Mouse (Mus musculus): ENCODE data around the gene Rabgap1l. TPM values are rescaled to one million over a fixed set of nuclear protein-coding genes. Genes with fewer than 3 reads are reported as not detected.

The Rabgap1l gene
- total RNA-seq, 2 experiments from 2014 or later, result 194 to 203 TPM

GRCm38 (mm10) chr1:160330828-160331227 lies 462.2 kb downstream of the Rabgap1l start:
- intact Hi-C loops (cut with DNase I), result no loop called here
- no peak for DNase-seq

- DNase-seq, result no peak
- intact Hi-C loops (cut with DNase I), result no loop called here
These were observed 462.8 kb downstream of the Rabgap1l start for GRCm38 (mm10) chr1:160330222-160330621.

- intact Hi-C loops (cut with DNase I), result no loop called here
- no peak for DNase-seq
These were observed 463.2 kb downstream of the Rabgap1l start for GRCm38 (mm10) chr1:160329788-160330187.

DNA sequence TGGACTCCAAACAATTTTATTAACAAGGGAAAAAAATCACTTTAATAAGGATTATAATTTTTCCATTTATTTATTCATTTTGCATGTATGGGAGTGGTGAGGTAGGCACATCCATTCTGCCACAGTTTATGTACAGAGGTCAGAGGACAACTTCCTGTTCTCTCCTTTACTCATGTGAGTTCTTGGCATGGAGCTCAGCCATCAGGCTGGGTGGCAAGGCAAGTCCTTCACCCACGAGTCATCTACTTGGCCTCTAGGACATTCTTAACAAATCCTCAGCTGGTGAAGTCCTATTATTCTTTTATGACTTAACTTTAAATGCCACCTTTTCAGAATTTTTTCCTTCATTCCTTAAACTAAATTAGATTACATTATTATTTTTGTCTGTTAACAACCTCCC lies 465.5 kb downstream of the Rabgap1l start:
- no peak for DNase-seq
- intact Hi-C loops (cut with DNase I), result no loop called here

- no peak for DNase-seq
- intact Hi-C loops (cut with DNase I), result no loop called here
These were observed 467.5 kb downstream of the Rabgap1l start for GRCm38 (mm10) chr1:160325542-160325941.

- intact Hi-C loops (cut with DNase I), result no loop called here
- no peak for DNase-seq
These were observed 472.3 kb downstream of the Rabgap1l start for GRCm38 (mm10) chr1:160320690-160321089.

DNA sequence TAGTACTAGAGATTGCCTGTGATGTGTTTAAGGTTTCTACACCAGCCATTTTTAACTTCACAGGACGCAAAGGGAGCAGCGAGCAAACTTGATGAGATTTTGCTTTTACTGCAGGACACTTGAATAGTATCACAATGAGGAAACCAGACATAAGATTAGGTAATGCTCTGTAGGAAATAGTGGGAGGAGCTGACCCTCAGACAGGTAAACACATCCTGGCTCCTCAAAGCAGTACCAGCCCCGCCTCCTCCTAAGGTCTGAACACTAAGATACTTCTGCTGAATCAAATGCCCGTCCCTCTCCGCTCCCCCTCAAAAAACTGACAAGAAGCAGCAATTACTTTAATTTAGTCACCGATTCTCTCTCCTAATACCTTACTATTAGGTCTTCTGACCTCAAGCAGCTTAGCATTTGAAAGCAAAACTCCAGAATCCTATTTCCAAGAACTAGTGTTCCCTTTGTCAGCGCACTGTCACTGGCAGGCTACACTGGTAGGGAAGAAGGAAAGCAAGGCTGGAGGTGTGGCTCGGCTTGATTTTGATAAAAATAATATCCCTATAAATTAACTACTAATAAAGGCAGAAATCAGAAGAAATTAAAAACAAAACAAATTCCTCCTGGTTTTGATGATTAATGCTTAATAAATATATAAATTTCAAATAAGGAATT lies 474.8 kb downstream of the Rabgap1l start:
- intact Hi-C loops (cut with DNase I), result no loop called here
- no peak for DNase-seq

GRCm38 (mm10) chr1:160316239-160316638 lies 476.8 kb downstream of the Rabgap1l start:
- intact Hi-C loops (cut with DNase I), result no loop called here
- no peak for DNase-seq

DNA sequence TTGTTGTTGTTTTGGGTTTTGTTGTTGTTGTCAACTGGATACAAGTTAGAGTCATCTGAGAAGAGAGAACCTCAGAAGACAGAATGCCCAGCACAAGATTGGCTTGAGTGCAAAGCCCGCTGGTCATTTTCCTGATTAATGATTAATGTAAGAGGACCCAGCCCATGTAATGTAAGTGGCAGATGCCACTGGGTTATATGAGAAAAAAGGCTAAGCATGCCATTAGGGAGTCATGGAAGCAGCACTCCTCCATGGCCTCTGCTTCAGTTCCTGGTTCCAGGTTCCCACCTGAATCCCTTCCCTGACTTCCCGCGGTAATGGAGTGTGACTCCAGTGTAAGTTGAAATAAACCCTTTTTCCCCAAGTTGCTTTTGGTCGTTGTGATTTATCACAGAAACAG lies 480.4 kb downstream of the Rabgap1l start:
- intact Hi-C loops (cut with DNase I), result no loop called here
- DNase-seq, result no peak

- intact Hi-C loops (cut with DNase I), result no loop called here
These were observed 481.1 kb downstream of the Rabgap1l start for GRCm38 (mm10) chr1:160311861-160312260.

DNA sequence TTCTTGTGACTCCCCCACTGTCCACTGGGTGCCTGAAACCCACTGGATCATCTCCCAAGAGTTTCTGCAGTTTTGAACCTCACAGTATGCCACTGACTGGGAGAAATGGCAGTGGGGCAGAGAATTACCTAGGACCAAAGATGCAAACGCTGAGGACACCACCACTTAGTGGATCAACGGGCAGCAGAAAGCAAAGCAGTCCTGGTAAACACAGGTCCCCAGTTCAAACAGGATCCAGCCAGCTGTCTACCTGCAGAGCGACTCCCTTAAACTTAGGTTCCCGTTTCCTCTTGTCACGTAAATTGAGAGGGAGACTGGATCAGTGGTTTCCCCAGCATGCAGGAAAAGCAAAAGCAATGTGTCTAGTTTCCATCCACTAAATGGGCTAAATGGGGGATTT lies 483.1 kb downstream of the Rabgap1l start:
- intact Hi-C loops (cut with DNase I), result no loop called here
- no peak for DNase-seq

More at GRCm38 (mm10) chr1:160311861-160312260, 481.1 kb downstream of the Rabgap1l start:
- no peak for DNase-seq

DNA sequence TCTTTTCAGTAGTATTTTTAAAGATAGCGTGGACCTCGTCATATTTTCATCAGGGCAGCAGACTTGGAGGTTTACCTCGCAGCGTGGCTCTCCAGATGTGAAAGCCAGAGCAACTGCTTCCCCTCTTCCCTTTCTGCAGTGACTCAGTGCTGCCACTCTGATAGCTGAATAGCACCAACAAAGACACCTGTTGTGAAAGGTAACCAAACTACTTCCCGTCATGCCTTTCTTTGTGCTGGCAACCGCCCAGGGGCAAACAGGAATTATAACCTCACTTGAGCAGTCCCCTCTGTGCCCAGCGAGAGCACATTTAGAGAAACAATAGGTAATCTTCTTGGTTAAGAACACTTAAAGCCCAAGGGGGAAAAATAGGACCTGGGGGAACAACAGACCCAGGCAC lies 484.0 kb downstream of the Rabgap1l start:
- intact Hi-C loops (cut with DNase I), result no loop called here

DNA sequence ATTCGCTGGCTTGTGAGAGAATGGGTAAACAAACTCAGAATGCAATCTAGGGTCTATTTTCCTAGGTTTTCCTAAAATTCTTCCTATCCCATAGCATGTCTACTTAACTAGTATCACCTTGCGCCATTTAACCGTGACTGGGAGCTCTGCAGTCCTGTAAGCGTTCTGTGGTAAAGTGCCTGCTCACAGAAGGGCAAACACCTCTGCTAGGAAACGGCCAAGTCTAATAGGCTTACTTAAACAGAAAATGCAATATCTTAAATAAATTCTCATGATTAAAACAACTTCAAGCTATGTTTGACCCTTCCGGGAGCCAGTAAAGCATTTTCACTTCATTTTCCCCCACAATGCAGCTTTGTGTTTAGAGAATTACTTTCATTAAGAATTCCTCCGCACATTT lies 484.5 kb downstream of the Rabgap1l start:
- no peak for DNase-seq
- intact Hi-C loops (cut with DNase I), result no loop called here

More for the DNA sequence above, 484.0 kb downstream of the Rabgap1l start:
- DNase-seq, result no peak

DNA sequence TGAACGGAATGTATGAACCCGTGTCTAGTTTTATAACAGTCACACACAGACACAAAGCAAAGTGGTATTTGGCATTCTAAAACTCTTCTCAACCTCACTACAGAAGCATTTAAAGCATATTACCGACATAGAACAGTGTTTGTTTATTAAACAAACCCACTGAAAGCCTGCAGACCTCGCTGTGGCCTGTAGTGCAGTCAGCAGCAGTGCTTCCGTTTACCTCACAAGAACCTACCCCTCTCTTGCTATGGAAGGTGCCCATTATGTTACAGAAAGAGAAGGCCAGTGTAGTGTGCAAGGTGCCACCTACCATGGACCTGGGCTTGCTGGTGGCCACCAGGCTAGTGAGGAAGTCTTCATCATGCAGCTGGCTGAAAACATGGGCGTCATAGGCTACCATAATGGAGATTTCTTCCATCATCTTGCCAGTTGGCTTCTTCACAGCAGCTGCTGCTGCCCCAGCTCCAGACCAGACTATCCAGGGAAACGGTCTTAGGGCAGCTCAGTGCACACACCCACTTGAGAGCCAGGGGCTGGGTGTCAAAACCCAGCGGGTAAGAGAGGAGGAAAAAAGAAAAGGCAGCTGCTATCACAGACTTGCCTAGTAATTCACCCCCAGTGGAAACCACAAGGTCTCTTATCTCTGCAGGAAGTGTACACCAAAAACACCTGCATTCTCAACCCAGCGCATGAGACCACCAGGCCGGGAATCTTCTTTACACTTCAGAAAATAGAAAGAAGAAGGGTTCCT lies 486.0 kb downstream of the Rabgap1l start:
- DNase-seq, result no peak
- intact Hi-C loops (cut with DNase I), result no loop called here

DNA sequence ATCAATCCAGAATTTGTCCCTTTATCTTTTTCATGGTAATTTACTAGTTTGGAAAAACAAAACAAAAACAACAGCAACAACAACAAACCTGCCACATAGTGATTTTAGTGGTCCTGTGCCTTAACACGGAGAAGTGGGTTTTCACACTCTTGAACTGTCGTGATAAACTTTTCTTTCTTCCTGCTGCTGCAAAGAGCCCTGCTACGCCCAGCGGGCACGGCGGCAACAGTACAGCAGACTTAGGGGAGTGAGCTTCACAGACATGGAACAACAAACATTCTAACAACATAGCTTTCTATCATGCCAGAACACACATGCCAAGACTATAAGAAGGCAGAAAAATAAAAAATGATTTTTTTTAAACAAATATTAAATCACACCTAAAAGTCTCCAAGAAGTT lies 486.7 kb downstream of the Rabgap1l start:
- no peak for DNase-seq
- intact Hi-C loops (cut with DNase I), result no loop called here

DNA sequence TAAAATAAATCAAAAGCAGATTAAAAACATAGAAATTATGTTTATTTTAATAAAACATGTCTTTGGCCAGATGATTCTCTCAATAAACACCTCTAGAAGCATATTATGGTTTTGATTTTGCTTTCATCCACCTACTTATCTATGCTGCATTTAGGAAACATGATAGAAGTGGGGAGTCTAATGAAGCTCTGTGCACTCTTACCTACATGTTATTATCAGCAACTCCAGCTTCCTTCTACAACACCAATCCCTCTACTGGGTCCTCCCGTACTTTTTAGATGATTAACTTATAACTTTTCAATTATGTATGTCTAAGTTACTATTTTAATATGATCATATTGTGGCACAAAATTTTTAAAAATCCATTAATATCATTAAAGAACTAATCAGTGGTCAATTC lies 487.2 kb downstream of the Rabgap1l start:
- intact Hi-C loops (cut with DNase I), result no loop called here
- DNase-seq, result no peak

DNA sequence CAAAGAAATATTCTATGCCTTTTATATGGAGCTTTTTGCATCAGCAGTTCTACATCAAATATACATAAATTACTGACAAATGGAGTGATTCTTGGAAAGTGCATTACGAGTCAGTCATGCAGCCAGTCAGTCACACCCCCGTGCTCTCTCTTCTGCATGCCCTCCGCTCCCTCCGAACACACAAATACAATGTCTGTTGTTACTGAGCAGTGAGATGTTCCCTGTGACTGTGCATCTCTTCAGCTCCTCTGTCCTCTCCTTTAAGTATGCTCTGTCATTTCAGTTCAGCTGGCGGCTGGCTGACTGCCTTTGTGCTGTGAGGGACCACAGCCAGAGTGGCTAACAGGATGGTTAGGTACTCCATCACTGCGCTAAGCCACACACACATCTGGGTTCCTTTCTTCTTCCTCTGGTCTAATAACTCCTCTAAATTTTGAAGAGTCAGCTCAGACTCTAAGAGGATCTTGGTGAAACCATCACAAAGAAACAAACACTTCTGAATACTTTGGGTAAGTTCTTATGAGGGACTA lies 488.0 kb downstream of the Rabgap1l start:
- intact Hi-C loops (cut with DNase I), result no loop called here
- peak; percentile 13 for DNase-seq

GRCm38 (mm10) chr1:160302268-160302667 lies 490.7 kb downstream of the Rabgap1l start:
- no peak for DNase-seq
- intact Hi-C loops (cut with DNase I), result no loop called here

DNA sequence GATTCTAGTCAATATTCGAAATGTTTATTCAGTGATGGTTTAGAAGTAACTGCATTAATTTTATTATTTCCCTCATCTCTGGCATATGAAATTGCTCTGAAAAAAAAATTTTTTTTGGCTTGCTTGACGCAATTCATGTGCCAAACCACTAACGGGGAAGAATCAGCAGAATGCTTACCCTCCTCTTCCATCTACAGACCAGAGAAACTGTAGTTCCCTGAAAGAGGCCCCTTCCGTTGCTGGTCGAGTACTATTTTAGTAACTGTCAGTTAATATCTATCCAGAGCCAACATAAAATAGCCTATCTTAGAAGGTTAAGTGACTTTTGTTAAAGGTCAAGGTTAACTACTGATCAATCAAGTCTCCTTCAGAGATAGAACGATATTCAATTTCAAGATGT lies 491.9 kb downstream of the Rabgap1l start:
- no peak for DNase-seq
- intact Hi-C loops (cut with DNase I), result no loop called here

- intact Hi-C loops (cut with DNase I), result no loop called here
- no peak for DNase-seq
These were observed 492.3 kb downstream of the Rabgap1l start for GRCm38 (mm10) chr1:160300704-160301103.

GRCm38 (mm10) chr1:160299979-160300378 lies 493.0 kb downstream of the Rabgap1l start:
- no peak for DNase-seq
- intact Hi-C loops (cut with DNase I), result no loop called here

- intact Hi-C loops (cut with DNase I), result no loop called here
These were observed 494.1 kb downstream of the Rabgap1l start for GRCm38 (mm10) chr1:160298893-160299292.

More at GRCm38 (mm10) chr1:160298893-160299292, 494.1 kb downstream of the Rabgap1l start:
- DNase-seq, result no peak
